Mouse (Mus musculus) granulocyte monocyte progenitor cell, adult 5-6 weeks (primary cell): ENCODE measurements around the gene Rbm3. TPM values are rescaled to one million over a fixed set of nuclear protein-coding genes. Genes with fewer than 3 reads are reported as not detected.

Source experiments
- ATAC-seq: replicated peaks from 2 replicates; pipeline ENCODE4 v1.8.0; 2016; ENCODE audit warnings: mild to moderate bottlenecking, moderate TSS enrichment, inconsistent platforms; ENCODE audit not compliant: poor library complexity, severe bottlenecking
- total RNA-seq, 2 experiments: library from RNA; stranded (forward) in 1 of 2; stranded (reverse) in 1 of 2; fragments of 200-712, 200-1000 nt in 1 of 2; fragments of >200 nt in 1 of 2; fragmentation: Nextera tagmentation in 1 of 2; gene quantifications; 2 replicates each; pipeline ENCODE4 v1.2.3; 2014 to 2017

Gene Rbm3
- total RNA-seq (2014; fragmentation: Nextera tagmentation) = 877 and 914 TPM in 2 replicates
- 1,015 and 1,242 TPM in 2 replicates for total RNA-seq (2017)

GRCm38 (mm10) chrX:8145153-8145991, at the start of gene Rbm3:
TSS of gene Rbm3 (minus strand) at chrX:8145880.
- ATAC-seq = peak; percentile 89

- peak; percentile 58 for ATAC-seq
These were observed 47.7 kb upstream of the Rbm3 start, which contains the start of gene Ebp for GRCm38 (mm10) chrX:8193419-8193723. TSS of gene Ebp (minus strand) at chrX:8193512.

- peak; percentile 97 for ATAC-seq
These were observed 47.1 kb upstream of the Rbm3 start for GRCm38 (mm10) chrX:8192640-8193418.

- no peak for ATAC-seq
These were observed 46.5 kb upstream of the Rbm3 start for GRCm38 (mm10) chrX:8192126-8192639.

- no peak for ATAC-seq
These were observed 37.3 kb upstream of the Rbm3 start for GRCm38 (mm10) chrX:8182871-8183540.

GRCm38 (mm10) chrX:8179646-8180045, 34.0 kb upstream of the Rbm3 start:
- no peak for ATAC-seq

- no peak for ATAC-seq
These were observed 33.2 kb upstream of the Rbm3 start for GRCm38 (mm10) chrX:8178871-8179270.

GRCm38 (mm10) chrX:8175504-8176385, 30.1 kb upstream of the Rbm3 start, which contains the start of gene Tbc1d25:
TSS of gene Tbc1d25 (minus strand) at chrX:8176181.
- ATAC-seq = peak; percentile 87

- no peak for ATAC-seq
These were observed 29.5 kb upstream of the Rbm3 start for GRCm38 (mm10) chrX:8175169-8175503.

- ATAC-seq = peak; percentile 97
These were observed 22.3 kb upstream of the Rbm3 start for GRCm38 (mm10) chrX:8167716-8168647.

GRCm38 (mm10) chrX:8164471-8164870, 18.8 kb upstream of the Rbm3 start:
- no peak for ATAC-seq

- no peak for ATAC-seq
These were observed 17.4 kb upstream of the Rbm3 start for GRCm38 (mm10) chrX:8163076-8163475.

- ATAC-seq = no peak
These were observed 1.9 kb downstream of the Rbm3 start for GRCm38 (mm10) chrX:8143750-8144149.

GRCm38 (mm10) chrX:8142948-8143347, 2.7 kb downstream of the Rbm3 start:
- no peak for ATAC-seq

GRCm38 (mm10) chrX:8141058-8141457, 4.6 kb downstream of the Rbm3 start:
- no peak for ATAC-seq

GRCm38 (mm10) chrX:8140446-8140845, 5.2 kb downstream of the Rbm3 start:
- ATAC-seq = no peak

- ATAC-seq = no peak
These were observed 6.2 kb downstream of the Rbm3 start for GRCm38 (mm10) chrX:8139480-8139879.

- ATAC-seq = 0 out of 2 replicates have a peak, but pooled peaks have one; percentile 8
These were observed 9.8 kb downstream of the Rbm3 start for GRCm38 (mm10) chrX:8135886-8136285.
